Mouse (Mus musculus): ENCODE measurements around the gene Prr22.
A peak's percentile ranks its signal among the peaks of the same experiment; 100 is the strongest.

Gene Prr22

DNA sequence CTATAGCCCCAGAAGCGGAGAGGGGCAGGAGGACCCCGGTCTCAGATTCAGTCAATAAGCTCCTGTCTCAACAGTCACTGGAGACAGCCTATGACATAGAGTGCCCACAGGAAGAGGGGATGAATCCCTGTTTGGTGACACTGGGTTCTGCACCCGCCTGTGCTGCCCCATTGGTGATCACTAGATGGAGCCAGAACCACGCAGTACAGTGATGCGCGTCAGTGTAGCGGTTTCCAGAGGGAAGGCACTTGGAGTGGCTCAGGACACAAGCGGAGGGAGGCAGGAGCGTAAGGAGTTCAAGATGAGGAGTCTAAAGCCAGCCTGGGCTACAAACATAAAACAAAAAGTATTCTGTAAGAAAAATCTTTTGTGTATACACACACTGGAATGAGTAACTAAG is 38.5 kb downstream of the Prr22 start:
- DNase-seq (ENCODE audit: low spot score in 2 of 2): peak; percentile 53 to 74

GRCm38 (mm10) chr17:56810245-56810644 is 40.2 kb downstream of the Prr22 start:
- peak; percentile 89 to 94 for DNase-seq (ENCODE audit: low spot score in 2 of 2)

- DNase-seq (ENCODE audit: low spot score in 2 of 2): peak; percentile 89 to 93
Observed at GRCm38 (mm10) chr17:56814316-56815056, 44.4 kb downstream of the Prr22 start.

- DNase-seq (ENCODE audit: low spot score in 2 of 2): no peak
Observed at GRCm38 (mm10) chr17:56815057-56815345, 45.0 kb downstream of the Prr22 start.

DNA sequence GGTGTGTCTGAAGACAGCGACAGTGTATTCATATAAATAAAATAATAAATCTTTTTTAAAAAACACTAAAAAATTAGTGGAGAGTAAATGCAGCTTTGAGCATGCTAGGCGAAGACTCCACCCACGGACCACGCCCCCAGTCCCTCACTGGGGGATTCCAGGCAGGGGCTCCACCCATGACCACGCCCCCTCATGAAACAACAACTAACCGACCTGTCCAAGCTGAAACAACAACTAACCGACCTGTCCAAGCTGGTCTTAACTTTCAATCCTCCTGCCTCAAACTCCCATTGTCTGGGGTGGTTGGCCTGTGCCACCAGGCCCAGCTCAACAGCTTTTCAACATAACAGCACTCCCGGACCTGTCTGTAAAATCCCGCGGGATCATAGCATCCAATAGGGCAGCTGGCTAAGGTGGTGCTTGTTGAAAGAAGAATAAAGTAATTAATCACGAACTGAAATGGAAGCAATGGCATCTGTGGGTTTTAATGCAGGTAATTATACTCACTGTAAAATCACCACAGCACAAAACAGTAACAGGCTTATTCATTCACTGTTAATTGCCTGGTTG is 48.1 kb downstream of the Prr22 start:
- DNase-seq (ENCODE audit: low spot score in 2 of 2): no peak

DNA sequence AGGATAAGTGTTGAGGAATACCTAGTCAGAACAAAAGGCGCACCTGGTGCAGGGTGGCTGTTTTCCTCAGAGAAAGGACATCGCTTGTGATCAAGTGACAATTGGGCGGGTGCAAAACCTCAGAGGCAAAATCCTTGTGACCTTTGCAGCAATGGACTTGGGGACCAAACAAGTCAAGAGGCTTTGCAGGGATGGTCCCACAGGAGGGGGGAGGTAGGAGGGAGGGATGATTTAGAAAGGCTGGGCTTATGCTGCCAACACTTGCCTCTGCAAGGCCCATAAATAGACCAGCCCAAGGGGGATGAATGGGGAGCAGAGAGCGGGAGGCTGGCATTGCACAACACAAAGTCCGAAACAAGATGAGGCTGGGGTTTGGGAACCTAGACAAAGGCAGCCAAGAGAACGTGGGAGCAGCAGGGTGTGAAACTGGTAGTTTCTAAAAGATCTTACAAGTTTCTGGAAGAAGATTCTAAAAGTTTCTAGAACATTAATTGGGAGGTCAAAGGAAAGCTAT is 49.0 kb downstream of the Prr22 start:
- DNase-seq (ENCODE audit: low spot score in 2 of 2): no peak

DNA sequence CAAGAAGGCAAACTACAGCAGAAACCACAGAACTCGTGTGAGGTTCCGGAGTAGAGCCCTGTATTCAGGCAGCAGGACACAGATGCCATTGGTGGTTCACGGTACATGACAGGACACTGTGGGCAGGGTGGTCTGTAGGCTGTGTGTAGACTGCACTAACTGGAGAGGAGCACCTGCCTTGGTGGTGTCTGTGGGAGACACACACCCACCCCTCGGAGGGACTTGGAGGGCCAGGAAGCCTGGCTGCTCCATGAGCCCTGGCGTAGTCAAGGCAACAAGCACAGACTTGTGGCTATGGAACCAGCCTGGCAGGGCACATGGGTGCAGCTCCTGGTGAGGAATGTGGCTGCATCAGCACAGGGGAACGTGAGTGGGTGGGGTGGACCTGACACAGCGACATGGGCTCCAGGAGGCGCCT is 49.7 kb downstream of the Prr22 start:
- no peak for DNase-seq (ENCODE audit: low spot score in 2 of 2)

Data from heart, adult 9 months (tissue).